Comparison of ENCODE assay signal across 21 mouse cellular contexts in the genomic region with DNA sequence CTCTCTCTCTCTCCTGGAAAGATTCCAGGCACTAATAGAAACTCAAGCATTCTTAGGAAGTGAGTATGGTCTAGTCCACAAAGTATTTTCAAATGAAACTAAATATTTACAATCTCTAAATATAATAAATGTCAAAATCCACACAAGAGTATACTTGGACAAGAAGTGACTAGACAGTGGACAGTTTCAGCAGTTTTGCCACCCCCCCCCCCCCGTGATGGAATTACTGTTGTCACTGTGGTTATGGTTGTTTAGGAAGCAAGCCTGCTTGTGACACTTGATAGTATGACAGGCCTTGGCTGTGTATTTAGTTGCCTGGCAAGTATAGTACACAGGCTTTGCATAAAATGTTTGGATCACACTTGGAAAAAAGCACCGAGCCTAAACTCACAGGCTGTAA.
DNase-seq lines count a peak whose midpoint lies in the region; ATAC-seq and TF ChIP-seq lines count a peak whose summit lies in the region.
"Had no signal": no experiment of that assay in that cellular context is flagged by ENCODE, and none has a peak within 500 bp of the region (broad histone marks: within the 10 kb centered on the region; RNA-seq: fewer than 3 reads in every experiment).

No protein-coding gene starts in this region.

- no peak for TF ChIP-seq EP300 in stomach, postnatal 0 days (optimal IDR thresholded peaks at IDR 0.05)

- no peaks in the 10 kb centered on the region for H3K27me3 ChIP-seq in forebrain, postnatal 0 days (ENCODE audit: insufficient read depth, low read length)
- H3K27me3 ChIP-seq in forebrain, embryonic 14.5 days (replicated peaks; ENCODE audit: control insufficient read depth, insufficient read depth, low read length), result no peaks in the 10 kb centered on the region
- no peaks in the 10 kb centered on the region for H3K27me3 ChIP-seq in lung, embryonic 16.5 days (ENCODE audit: control insufficient read depth, insufficient read depth, low read depth, low read length)
- H3K27me3 ChIP-seq in intestine, embryonic 16.5 days (replicated peaks; ENCODE audit: control insufficient read depth, insufficient read depth, low read length), result no peaks in the 10 kb centered on the region
- no peaks in the 10 kb centered on the region for H3K27me3 ChIP-seq in stomach, postnatal 0 days (ENCODE audit: control insufficient read depth, insufficient read depth, low read length)
- H3K27me3 ChIP-seq: embryonic facial prominence, embryonic 12.5 days; heart, embryonic 12.5 days had no signal

- DNase-seq in forebrain, postnatal 0 days, result no peak
- no peak for DNase-seq in forebrain, embryonic 14.5 days (ENCODE audit: low spot score)
- no peak for DNase-seq in lung, adult 2 months
- DNase-seq in stomach, postnatal 0 days (ENCODE audit: low spot score), result no peak
- no peak for DNase-seq in heart, adult 9 months (ENCODE audit: low spot score in 2 of 2)
- DNase-seq: adrenal gland, adult 8-10 months; B cell, adult 2 months; cerebellum, adult 11 months; cerebellum, adult 8-10 months; cerebellum, postnatal 14 days; gastrocnemius, postnatal 14 days; heart, adult 2 months had no signal

- no peak overlapping the region for H3K4me2 ChIP-seq in forebrain, postnatal 0 days (ENCODE audit: low read depth)
- H3K4me2 ChIP-seq in forebrain, embryonic 14.5 days (ENCODE audit: low read length), result no peak overlapping the region
- no peak overlapping the region for H3K4me2 ChIP-seq in lung, embryonic 16.5 days (ENCODE audit: low read depth, low read length)
- H3K4me2 ChIP-seq in intestine, embryonic 16.5 days (ENCODE audit: low read depth, low read length), result no peak overlapping the region
- H3K4me2 ChIP-seq in stomach, postnatal 0 days (replicated peaks; ENCODE audit: low read depth), result no peak overlapping the region
- H3K4me2 ChIP-seq: embryonic facial prominence, embryonic 12.5 days; heart, embryonic 12.5 days; hindbrain, embryonic 14.5 days had no signal

- no peak overlapping the region for H3K27ac ChIP-seq in forebrain, postnatal 0 days (ENCODE audit: low read depth, low read length)
- H3K27ac ChIP-seq in forebrain, embryonic 14.5 days (ENCODE audit: low read depth, low read length), result no peak overlapping the region
- H3K27ac ChIP-seq in lung, embryonic 16.5 days (ENCODE audit: low read length), result no peak overlapping the region
- H3K27ac ChIP-seq in intestine, embryonic 16.5 days (ENCODE audit: low read length), result no peak overlapping the region
- no peak overlapping the region for H3K27ac ChIP-seq in stomach, postnatal 0 days (replicated peaks)
- H3K27ac ChIP-seq: embryonic facial prominence, embryonic 12.5 days; heart, adult 2 months; hindbrain, embryonic 10.5 days; hindbrain, embryonic 14.5 days had no signal

- H3K36me3 ChIP-seq in forebrain, postnatal 0 days (ENCODE audit: insufficient read depth), result no peaks in the 10 kb centered on the region
- H3K36me3 ChIP-seq in forebrain, embryonic 14.5 days (ENCODE audit: control insufficient read depth, insufficient read depth, low read length), result no peaks in the 10 kb centered on the region
- no peaks in the 10 kb centered on the region for H3K36me3 ChIP-seq in lung, embryonic 16.5 days (ENCODE audit: control insufficient read depth, insufficient read depth, low read length)
- H3K36me3 ChIP-seq in intestine, embryonic 16.5 days (ENCODE audit: control insufficient read depth, insufficient read depth, low read length), result no peaks in the 10 kb centered on the region
- H3K36me3 ChIP-seq in stomach, postnatal 0 days (ENCODE audit: control insufficient read depth, insufficient read depth, low read length), result no peaks in the 10 kb centered on the region
- H3K36me3 ChIP-seq: embryonic facial prominence, embryonic 12.5 days; G1E; heart, embryonic 12.5 days; hindbrain, embryonic 10.5 days had no signal

- no peak overlapping the region for H3K9ac ChIP-seq in forebrain, postnatal 0 days
- no peak overlapping the region for H3K9ac ChIP-seq in forebrain, embryonic 14.5 days (ENCODE audit: low read length)
- H3K9ac ChIP-seq in lung, embryonic 16.5 days (ENCODE audit: low read length), result no peak overlapping the region
- H3K9ac ChIP-seq in intestine, embryonic 16.5 days (ENCODE audit: low read depth, low read length), result no peak overlapping the region
- H3K9ac ChIP-seq in stomach, postnatal 0 days (ENCODE audit: low read length), result no peak overlapping the region
- H3K9ac ChIP-seq: embryonic facial prominence, embryonic 12.5 days; heart, embryonic 12.5 days; hindbrain, embryonic 14.5 days had no signal

- no peaks in the 10 kb centered on the region for H3K9me3 ChIP-seq in forebrain, postnatal 0 days (ENCODE audit: low read length)
- H3K9me3 ChIP-seq in forebrain, embryonic 14.5 days (replicated peaks; ENCODE audit: control insufficient read depth, low read length), result no peaks in the 10 kb centered on the region
- H3K9me3 ChIP-seq in lung, embryonic 16.5 days (ENCODE audit: control insufficient read depth, low read length), result no peaks in the 10 kb centered on the region
- no peaks in the 10 kb centered on the region for H3K9me3 ChIP-seq in intestine, embryonic 16.5 days (ENCODE audit: control insufficient read depth, low read length)
- H3K9me3 ChIP-seq in stomach, postnatal 0 days (ENCODE audit: control insufficient read depth, low read length), result no peaks in the 10 kb centered on the region
- H3K9me3 ChIP-seq: embryonic facial prominence, embryonic 12.5 days; heart, embryonic 12.5 days; hindbrain, embryonic 10.5 days had no signal

- TF ChIP-seq POLR2A in lung, adult 2 months (IDR thresholded peaks at IDR 0.05; ENCODE audit: borderline replicate concordance, extremely low read depth, low read depth, low read length), result no peak

- 0 out of 2 replicates have a peak, but pooled peaks have one; percentile 8 for ATAC-seq in forebrain, postnatal 0 days
- ATAC-seq in forebrain, embryonic 14.5 days, result no peak
- ATAC-seq in lung, embryonic 16.5 days (ENCODE audit: low read depth), result peak; percentile 88
- ATAC-seq in intestine, embryonic 16.5 days, result peak; percentile 54
- peak; percentile 64; the same call in 1 of the 2 replicates for ATAC-seq in stomach, postnatal 0 days (ENCODE audit: low FRiP score, low TSS enrichment)
- ATAC-seq: CD4-positive, CD25-positive, alpha-beta regulatory T cell, adult 4 months; forebrain, embryonic 16.5 days had no signal

- TF ChIP-seq CTCF in forebrain, postnatal 0 days (IDR thresholded peaks at IDR 0.05; ENCODE audit: low read depth), result no peak
- TF ChIP-seq CTCF in lung, adult 2 months (IDR thresholded peaks at IDR 0.05; ENCODE audit: insufficient read depth, low read length), result no peak
- no peak for TF ChIP-seq CTCF in stomach, postnatal 0 days (IDR thresholded peaks at IDR 0.05; ENCODE audit: low read depth)

- H3K4me1 ChIP-seq in forebrain, postnatal 0 days (ENCODE audit: insufficient read depth), result no peaks in the 10 kb centered on the region
- H3K4me1 ChIP-seq in forebrain, embryonic 14.5 days (ENCODE audit: control insufficient read depth, insufficient read depth, low read length), result 0 out of 2 replicates have a peak, but pooled peaks cover 3% of the 10 kb centered on the region
- H3K4me1 ChIP-seq in lung, embryonic 16.5 days (replicated peaks; ENCODE audit: control insufficient read depth, insufficient read depth, low read length), result peaks cover 10% of the 10 kb centered on the region
- H3K4me1 ChIP-seq in lung, adult 2 months (ENCODE audit: control insufficient read depth, insufficient read depth, low read length), result peaks cover 3% of the 10 kb centered on the region; the same call in 1 of the 2 replicates
- no peaks in the 10 kb centered on the region for H3K4me1 ChIP-seq in intestine, embryonic 16.5 days (ENCODE audit: control insufficient read depth, insufficient read depth, low read length)
- H3K4me1 ChIP-seq in stomach, postnatal 0 days (replicated peaks; ENCODE audit: control insufficient read depth, insufficient read depth), result no peaks in the 10 kb centered on the region

- no peak overlapping the region for H3K4me3 ChIP-seq in forebrain, postnatal 0 days (ENCODE audit: low read depth, low read length)
- H3K4me3 ChIP-seq in forebrain, embryonic 14.5 days (ENCODE audit: low read depth, low read length), result no peak overlapping the region
- no peak overlapping the region for H3K4me3 ChIP-seq in lung, embryonic 16.5 days (ENCODE audit: low read length)
- no peak overlapping the region for H3K4me3 ChIP-seq in lung, adult 2 months (replicated peaks; ENCODE audit: extremely low read depth, low read depth, low read length)
- no peak overlapping the region for H3K4me3 ChIP-seq in intestine, embryonic 16.5 days (ENCODE audit: low read length)
- no peak overlapping the region for H3K4me3 ChIP-seq in stomach, postnatal 0 days (ENCODE audit: low read depth, low read length)
- H3K4me3 ChIP-seq: embryonic facial prominence, embryonic 12.5 days; heart, adult 2 months; heart, embryonic 12.5 days; hindbrain, embryonic 10.5 days had no signal

- WGBS in forebrain, postnatal 0 days, result 68% methylated on average over 2 of the region's 2 CpGs
- 83% methylated on average over 2 of the region's 2 CpGs for WGBS in forebrain, embryonic 14.5 days
- 45% methylated on average over 2 of the region's 2 CpGs for WGBS in lung, embryonic 16.5 days
- 34% methylated on average over 2 of the region's 2 CpGs for WGBS in lung, adult 2 months
- WGBS in intestine, embryonic 16.5 days, result 54% methylated on average over 2 of the region's 2 CpGs
- 38% methylated on average over 2 of the region's 2 CpGs for WGBS in stomach, postnatal 0 days
